Mouse (Mus musculus) mouse trophoblast stem cell (cell line): ENCODE measurements around the gene Carnmt1.

ENCODE experiments used
- in situ Hi-C, 2 experiments: fragments of 300-500 bp; cut with MseI, MboI; formaldehyde crosslinking; loops; 2 replicates in 1 of 2; 3 replicates in 1 of 2; pipeline ENCODE4 v1.15.1; 2025

Carnmt1 gene

GRCm38 (mm10) chr19:18654330-18654729, 16.2 kb upstream of the Carnmt1 start:
- in situ Hi-C loops = no loop called here

GRCm38 (mm10) chr19:18654984-18655383, 15.6 kb upstream of the Carnmt1 start:
- in situ Hi-C loops = no loop called here

- in situ Hi-C loops = no loop called here
Observed at GRCm38 (mm10) chr19:18655999-18656398, 14.6 kb upstream of the Carnmt1 start.

- in situ Hi-C loops = no loop called here
Observed at GRCm38 (mm10) chr19:18658473-18658872, 12.1 kb upstream of the Carnmt1 start.

- in situ Hi-C loops = no loop called here
Observed at GRCm38 (mm10) chr19:18659349-18659748, 11.2 kb upstream of the Carnmt1 start.

- in situ Hi-C loops = no loop called here
Observed at GRCm38 (mm10) chr19:18660466-18660865, 10.1 kb upstream of the Carnmt1 start.

GRCm38 (mm10) chr19:18661683-18662082, 8.9 kb upstream of the Carnmt1 start:
- in situ Hi-C loops = no loop called here

GRCm38 (mm10) chr19:18663904-18664303, 6.7 kb upstream of the Carnmt1 start:
- in situ Hi-C loops = no loop called here

- in situ Hi-C loops = no loop called here
Observed at GRCm38 (mm10) chr19:18666966-18667365, 3.6 kb upstream of the Carnmt1 start.

GRCm38 (mm10) chr19:18669551-18669950, 1.0 kb upstream of the Carnmt1 start:
- in situ Hi-C loops = no loop called here

GRCm38 (mm10) chr19:18671056-18671741, 635 bp downstream of the Carnmt1 start:
- in situ Hi-C loops = no loop called here

GRCm38 (mm10) chr19:18672498-18672897, 1.9 kb downstream of the Carnmt1 start:
- in situ Hi-C loops = no loop called here

- in situ Hi-C loops = no loop called here
Observed at GRCm38 (mm10) chr19:18673116-18673515, 2.6 kb downstream of the Carnmt1 start.

GRCm38 (mm10) chr19:18682142-18682541, 11.6 kb downstream of the Carnmt1 start:
- in situ Hi-C loops = no loop called here

GRCm38 (mm10) chr19:18687556-18687955, 17.0 kb downstream of the Carnmt1 start:
- in situ Hi-C loops = no loop called here

- in situ Hi-C loops = no loop called here
Observed at GRCm38 (mm10) chr19:18692176-18692575, 21.6 kb downstream of the Carnmt1 start.

GRCm38 (mm10) chr19:18692768-18693167, 22.2 kb downstream of the Carnmt1 start:
- in situ Hi-C loops = no loop called here

GRCm38 (mm10) chr19:18695116-18695515, 24.6 kb downstream of the Carnmt1 start:
- in situ Hi-C loops = no loop called here

GRCm38 (mm10) chr19:18695552-18695951, 25.0 kb downstream of the Carnmt1 start:
- in situ Hi-C loops = no loop called here

- in situ Hi-C loops = no loop called here
Observed at GRCm38 (mm10) chr19:18708101-18708500, 37.5 kb downstream of the Carnmt1 start.

GRCm38 (mm10) chr19:18710903-18711302, 40.3 kb downstream of the Carnmt1 start:
- in situ Hi-C loops = no loop called here

- in situ Hi-C loops = no loop called here
Observed at GRCm38 (mm10) chr19:18711589-18711988, 41.0 kb downstream of the Carnmt1 start.

- in situ Hi-C loops = no loop called here
Observed at GRCm38 (mm10) chr19:18712153-18712865, 41.7 kb downstream of the Carnmt1 start.
